Mouse (Mus musculus) retina, postnatal 7 days (tissue): Measurements from ENCODE around the gene Snap47.

Experiments used
- DNase-seq: peaks from one replicate; pipeline ENCODE4 v3.0.0-alpha.2; 2012; ENCODE audit warnings: low read depth, low spot score

Snap47 gene

DNA sequence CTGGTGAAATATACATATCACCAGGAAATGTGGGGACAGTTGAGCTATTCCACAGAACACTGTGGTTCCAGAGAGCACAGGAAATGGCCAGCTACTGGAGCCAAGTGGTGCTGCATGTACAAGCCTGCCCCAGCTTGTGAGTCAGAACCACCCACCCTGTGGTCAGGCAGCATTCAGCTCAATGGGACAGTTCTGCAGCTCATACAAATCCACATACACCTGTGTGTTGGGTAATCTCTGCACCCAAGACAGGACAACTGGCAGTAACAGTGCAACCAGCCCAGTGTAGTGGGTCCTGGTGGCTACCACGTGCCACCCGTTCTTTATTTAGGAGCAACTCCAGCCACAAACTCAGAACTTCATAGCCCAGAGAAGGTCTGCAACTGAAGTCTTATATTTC is 29.0 kb downstream of the Snap47 start:
- no peak for DNase-seq

DNA sequence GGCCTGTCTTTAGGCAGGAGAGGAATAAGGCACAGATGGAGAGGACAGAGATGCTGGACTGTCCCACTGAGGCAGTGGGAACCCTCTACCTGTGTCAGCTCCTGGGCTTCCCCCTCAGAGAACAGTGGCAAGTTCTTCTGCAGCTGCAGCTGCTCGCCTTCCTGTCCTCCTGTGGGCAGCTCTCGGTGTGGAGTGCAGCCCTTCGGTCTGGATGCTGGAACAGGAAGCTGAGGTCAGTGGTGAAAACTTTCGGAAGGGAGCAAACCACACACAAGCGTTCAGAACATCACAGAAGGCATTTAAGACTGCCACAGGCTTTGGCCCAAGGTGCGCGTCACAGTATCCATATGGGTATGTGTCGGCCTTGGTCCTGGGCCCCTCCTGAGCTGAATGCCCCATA is 29.6 kb downstream of the Snap47 start:
- DNase-seq, result no peak

DNA sequence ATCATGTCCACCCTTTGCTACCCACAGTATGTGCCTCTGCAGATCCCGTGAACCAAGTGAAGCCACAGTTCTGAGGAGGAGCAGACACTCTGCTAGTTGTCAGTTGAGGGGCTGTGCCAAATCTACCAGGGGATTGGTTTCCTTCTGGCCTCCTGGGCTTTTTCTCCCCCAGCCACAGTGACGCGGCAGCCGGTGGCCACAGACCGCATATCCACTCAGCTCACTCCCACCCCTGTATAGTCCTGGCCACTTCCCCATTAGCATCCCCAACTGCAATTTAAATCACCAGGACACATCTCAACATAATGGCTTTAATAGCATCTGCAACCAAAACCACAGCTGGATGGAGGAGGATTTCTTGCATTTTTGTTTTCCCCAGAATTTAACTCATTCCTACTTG is 32.3 kb downstream of the Snap47 start:
- no peak for DNase-seq

DNA sequence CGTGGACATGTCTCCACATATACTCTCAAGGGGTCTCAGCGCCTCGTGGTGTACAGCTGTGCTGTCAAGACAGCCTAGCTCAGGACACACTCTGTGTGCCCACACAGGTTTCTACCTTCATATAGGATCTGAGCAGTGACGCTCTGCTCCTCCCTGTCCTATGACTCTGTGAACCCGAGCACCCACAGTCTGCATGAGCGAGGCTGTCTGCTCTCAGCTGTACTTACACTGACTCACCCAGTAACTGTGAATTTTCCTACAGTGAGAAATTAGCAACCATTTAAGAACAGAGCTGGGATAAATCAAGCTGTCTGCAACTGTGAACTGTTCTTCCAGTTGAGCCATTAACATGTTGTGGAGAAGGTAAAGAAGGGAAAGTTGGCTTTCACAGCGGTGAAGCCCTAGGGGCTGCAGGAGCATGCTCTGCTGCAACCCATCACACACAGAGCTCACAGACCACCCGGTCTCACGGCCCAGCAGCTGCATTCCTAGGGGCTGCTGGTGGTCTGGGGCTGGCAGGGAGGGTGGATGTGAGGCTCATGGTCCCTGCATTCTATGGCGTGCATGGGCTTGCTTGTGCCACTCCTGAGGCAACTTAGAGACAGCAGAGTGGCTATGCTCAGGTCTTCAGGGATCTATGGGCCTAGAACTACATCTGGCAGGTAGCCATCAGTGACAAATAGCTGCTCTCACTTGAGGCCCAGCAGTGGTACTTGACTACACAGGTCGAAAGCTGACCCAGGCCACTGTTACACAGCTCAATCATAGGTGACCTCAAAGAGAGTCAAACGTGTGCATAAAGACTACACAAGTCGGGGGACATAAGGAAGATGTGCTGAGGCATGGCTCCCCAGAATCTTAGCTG is 37.8 kb downstream of the Snap47 start:
- no peak for DNase-seq

DNA sequence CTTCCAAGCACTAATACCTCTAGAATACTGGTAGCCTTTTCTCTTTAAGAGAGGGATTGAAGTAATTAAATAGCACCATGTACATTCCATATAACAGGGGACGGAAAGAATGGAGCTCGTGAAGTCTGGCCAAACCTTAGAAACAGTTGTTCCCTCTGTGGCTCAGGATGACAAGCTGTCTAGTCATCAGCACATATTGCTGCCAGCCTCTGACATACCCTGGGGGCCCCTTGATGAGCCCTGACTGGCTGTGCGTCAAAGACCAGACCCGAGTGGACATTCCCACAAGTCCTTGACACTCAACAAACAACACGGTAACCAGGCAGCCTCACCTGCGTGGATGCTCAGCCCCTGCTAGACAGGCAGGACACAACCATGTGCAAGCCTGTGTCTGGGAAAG is 38.9 kb downstream of the Snap47 start:
- no peak for DNase-seq

DNA sequence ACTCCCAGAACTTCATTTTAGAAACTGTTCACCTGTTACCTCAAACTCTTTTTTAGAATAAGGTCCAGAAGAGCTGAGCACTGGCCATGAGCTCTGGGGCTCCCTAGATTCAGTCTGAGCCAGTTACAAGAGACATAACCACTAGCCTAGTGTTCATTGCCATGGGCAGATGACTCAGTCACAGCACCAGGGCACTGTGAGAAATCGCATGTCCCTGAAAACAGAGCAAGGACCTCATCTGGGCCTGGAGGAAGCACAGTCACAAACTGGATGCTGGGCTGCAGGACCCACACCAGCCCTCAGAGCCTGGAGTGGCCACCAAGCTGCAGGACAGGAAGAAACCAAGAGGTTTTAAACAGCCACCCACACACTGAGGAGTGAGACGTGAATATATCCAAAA is 40.1 kb downstream of the Snap47 start:
- no peak for DNase-seq

DNA sequence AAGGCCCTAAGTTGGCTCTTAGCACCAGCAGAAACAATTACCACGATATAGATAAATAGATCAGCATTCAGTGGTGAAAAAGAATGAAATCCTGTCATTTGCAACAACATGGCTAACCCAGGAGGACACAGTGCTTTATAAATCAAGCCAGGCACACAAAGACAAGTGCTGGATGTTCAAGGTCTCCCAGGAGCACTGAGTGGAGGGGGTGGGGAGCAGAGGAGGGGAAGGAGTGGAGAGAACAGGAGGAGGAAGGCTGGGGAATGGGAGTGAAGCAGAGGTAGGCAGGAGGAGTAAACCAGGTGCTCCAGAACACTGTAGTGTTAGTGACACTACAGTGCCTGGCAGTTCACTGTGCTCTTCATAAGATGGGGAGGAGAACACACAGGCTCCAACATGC is 45.2 kb downstream of the Snap47 start:
- DNase-seq, result no peak

DNA sequence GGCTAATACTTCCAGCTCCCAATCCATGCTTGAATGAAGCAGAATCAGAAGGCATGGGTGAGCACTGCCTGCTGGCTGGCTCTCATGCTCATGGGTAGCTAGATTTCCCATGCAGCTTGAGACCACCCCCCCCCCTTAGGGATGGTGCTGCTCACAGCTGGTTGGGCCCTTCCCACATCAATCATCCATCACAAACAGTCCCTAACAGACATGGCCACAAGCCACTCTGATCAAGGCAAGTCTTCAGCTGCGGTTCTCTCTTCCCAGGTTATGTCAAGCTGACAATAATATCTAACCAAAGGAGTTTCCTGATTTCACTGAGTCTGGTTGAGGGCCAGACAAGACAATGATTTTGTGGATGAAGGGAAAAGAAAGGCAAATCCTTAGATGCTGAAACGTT is 50.1 kb downstream of the Snap47 start:
- no peak for DNase-seq

DNA sequence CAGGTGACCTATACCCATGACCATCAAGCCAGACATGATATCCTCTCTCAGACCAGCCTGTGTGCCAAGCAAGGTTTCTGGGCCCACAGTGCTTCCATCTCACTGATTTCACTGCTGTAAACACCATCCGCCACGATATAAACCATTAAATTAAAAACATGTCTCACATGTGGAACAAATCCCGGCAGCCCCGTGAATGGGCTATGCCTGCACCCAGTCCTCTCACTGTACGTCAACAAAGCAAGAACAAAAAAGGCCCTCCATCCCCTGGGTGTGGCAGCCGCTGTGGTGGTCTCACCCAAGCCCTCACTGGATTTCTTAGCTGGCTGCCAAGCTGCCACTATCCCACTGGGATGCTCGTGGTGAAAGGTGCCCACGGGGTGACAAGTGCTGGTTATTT is 51.2 kb downstream of the Snap47 start:
- DNase-seq, result no peak

DNA sequence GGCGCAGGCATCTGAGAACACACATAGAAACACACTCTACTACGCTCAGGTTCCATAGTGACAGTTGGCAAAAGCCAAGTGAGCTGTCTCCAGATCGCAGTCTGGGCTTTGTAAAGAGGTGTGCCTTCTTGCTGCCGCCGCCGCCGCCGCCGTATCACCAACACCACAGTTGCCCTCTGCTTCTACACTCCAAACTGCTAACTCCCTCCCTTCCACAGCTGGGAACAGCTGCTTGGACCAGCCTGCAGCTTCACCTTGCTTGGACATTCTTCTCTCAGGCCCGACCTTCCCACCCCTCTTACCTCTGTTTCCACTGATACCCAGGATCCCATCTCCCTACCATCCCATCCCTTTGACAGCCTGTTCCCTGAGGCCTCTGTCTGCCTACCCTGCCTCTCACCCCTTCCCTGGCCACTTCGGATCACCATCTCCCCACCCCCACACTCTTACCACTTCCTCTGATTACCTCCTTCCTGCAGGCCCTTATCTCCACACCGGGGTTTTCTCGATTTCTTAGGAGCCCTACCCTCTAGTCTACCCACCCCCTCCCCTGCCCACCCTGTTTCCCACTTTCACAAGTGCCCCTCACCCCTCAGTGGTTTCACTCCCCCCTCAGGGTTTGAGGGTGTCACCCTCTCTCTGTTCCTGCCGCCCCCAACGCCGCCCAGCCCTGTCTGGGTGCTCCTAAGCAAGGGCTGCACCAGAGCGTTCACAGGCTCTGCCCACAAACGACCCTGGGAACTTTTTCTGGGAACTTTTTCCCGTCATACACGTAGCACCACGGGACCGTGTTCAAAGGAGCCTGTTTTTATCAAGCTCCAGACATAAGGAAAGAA is 53.2 kb downstream of the Snap47 start:
- no peak for DNase-seq

DNA sequence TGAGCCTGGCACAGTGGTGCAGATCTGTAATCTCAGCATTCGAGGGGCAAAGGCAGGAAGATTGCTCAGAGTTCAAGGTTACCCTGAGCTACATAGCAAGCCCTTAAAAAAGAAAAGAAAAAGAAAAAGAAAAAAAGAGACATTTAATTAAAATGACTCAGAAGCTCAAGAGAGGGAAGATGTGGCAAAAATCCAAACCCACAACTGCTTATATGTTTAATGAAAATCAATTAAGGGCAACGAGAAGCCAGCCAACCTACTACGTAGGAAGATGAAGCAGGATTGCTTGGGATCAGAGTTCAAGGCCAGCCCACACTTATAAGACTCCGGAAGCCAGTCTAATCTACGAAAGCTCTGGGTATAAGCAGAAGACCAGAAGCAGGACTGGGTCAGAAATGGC is 56.5 kb downstream of the Snap47 start:
- no peak for DNase-seq

DNA sequence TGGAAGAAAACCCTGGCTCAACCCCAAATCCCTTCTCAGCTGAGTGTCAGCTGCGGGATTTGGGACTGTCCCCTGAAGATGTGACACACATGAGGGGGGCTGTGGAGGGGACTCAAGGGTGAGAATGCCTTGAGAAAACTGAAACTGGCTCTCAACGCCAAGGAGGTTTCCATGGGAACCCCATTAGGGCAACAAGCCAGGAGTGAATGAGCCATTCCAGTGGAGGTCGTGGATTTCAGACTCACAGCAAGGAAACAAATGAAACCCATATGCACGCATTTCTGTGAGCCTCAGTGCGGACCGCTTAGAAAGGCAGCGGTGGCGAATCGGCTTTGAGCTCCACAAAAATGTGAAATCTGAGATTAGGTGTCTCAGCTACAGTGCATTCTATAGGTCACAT is 57.4 kb downstream of the Snap47 start:
- no peak for DNase-seq

DNA sequence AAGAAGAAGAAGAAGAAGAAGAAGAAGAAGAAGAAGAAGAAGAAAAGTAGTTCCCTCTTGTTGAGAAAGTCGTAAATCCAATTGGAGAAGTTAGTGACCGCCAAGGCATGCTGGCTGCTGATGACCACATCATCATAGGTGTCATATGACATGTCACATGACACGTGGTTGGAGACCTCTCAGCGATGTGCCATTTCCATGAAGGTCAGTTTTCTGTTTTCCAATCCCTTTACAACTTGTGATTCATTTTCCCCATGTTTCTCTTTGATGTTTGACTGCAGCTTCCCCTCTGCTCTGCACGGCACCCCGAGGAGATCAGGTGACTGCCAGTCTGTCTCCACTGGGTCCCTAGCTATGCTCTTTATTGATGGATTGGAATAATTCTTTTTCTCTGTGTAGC is 58.7 kb downstream of the Snap47 start:
- no peak for DNase-seq

DNA sequence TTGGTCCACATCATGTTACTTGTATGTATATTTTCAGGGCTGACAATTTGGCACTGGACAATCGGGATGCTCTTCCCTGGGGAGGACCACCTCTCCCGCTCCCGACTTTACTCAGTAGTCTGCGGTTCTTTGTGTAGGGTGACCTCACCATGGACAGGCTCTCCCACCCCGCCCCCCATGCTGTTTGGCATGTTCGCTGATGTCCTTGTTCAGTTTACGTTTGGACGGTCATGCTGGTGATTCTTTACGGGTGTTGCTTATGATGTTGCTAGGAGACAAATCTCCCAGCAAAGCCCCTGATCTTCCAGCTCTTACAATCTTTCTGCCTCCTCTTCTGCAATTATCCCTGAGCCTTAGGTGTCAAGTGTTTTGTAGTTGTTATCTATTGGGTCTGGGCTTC is 60.5 kb downstream of the Snap47 start:
- peak; percentile 20 for DNase-seq

DNA sequence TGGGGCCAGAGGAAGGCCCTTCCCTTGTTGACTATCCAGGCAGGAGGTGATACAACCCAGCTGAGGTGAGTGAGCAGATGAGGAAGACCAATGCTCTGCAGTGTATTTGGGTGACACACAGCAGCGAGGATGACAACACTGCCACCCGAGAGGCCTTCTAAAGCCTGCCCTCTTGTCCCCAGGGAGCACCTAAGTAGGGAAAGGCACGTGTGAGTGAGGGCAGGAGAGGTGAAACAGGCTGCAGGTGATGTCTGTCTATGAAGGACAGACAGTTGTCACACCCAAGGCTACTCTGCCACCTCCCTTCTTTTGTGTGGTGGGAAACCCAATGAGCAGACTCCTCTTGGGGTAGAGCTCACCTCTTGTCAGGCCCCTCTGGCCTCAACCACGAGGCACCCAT is 61.4 kb downstream of the Snap47 start:
- no peak for DNase-seq

DNA sequence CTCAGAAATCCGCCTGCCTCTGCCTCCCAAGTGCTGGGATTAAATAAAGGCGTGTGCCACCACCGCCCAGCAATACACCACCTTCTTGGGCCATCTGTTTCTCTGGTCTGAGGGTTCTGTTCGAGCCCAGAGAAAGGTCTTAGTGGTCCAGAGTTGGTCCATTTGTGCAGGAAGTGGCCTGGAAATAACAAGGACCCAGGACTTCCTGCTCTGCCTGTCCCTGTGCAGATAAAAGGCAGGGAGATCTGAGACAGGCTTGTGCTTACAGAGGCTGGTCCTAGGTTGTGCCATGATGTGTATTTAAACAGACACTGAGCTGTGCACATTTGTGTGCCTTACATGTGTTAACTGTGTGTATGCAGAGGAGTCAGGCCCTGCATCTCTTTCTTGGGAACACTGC is 62.2 kb downstream of the Snap47 start:
- no peak for DNase-seq

DNA sequence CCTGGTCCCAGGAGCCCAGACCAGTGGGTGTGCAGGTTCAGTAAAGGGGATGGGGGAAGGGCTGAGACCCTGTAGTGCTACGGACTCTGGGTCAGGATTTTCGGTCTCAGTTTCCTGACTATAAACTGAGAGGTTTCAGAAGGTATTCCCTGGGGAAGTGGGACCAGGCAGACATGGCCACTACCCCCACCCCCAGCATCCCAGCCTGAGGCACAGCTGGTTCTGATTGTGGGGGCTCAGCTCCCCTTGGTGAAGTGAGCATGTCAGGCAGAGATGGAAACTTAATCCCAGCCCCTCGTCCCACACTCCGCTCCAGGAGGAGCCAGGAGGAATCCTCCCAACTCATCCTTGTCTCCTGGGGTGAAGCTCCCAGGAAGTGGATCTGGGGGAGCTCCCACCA is 63.5 kb downstream of the Snap47 start:
- DNase-seq, result no peak

DNA sequence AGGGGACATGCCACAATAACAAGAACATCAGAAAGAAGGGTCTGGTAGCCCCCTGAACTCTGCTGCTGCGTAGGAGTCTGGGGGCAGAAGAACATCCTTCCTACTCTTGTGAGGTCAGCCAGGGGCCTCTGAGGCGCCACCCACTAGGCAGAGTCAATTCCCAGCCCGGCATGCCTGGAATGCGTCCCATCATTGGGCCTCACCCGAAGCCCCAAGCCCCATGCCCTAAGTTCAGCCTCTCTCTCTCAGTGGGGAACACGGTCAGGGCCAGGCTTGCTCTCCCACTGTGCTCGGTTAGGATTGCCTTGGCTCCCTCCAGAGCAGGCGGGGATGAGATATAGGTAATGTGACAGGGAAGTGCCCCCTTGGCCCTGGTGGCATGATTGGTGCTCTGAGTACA is 65.9 kb downstream of the Snap47 start:
- DNase-seq, result no peak

DNA sequence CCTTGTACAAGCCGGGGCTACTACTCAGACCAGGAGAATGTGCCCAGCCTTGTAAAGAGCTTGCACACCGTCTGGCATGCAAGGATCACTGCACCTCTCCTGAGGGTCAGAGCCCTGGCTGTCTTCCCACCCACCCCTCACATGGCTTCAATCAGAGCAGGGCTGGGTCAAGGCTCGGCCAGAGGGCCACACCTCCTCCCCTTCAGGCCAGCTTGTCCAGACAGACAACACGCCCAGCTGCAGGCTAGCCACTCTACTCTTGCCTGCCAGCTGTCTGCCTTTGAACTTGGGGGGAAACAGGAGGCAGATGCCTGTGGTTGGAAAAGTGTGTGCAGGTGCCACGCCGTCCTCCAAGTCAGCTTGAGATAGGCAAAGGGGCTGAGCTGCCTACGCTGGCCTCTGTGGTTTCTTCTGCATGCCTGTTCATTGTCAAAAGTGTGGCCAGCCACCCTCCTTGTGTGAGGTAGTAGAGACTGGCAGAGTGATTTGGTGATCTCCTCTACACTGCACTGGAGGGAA is 66.5 kb downstream of the Snap47 start:
- no peak for DNase-seq

DNA sequence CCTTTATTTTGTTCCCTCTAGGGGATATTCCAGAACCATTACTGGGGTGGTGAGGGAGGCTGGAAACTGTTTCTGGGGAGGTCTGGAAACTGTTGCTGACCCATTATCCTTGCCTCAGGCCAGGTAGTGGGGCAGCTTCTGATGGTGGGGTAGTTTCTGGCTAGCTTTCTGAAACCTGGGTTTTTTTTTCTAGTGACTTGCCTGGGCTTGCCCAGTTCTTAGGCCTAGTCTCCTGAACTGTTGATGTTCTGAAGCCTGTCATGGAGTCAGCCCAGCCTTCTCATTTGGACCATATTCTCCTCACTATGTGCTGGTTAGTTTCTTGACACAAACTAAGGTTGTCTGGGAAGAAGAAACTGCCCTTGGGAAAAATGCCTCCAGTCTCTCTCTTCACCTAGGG is 71.4 kb downstream of the Snap47 start:
- no peak for DNase-seq

DNA sequence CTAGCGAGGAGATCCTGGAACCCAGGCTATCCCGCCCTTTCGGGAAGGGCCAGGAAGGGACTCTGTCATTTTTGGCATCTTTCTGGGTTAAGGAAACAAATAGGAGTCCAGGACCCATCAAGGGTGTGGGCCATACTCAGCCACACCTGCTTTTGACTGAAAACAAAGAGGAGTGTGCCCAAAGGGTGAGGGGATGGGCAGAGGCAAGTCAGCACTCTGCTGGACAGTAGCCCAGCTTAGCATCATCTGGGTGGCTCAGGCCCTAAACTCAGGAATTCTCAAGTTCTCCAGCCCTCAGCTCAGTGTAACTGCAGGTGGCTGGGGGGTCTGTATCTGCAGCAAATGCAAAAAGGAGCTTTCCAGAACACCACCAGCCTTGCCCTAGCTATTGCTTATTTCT is 73.0 kb downstream of the Snap47 start:
- DNase-seq, result no peak

DNA sequence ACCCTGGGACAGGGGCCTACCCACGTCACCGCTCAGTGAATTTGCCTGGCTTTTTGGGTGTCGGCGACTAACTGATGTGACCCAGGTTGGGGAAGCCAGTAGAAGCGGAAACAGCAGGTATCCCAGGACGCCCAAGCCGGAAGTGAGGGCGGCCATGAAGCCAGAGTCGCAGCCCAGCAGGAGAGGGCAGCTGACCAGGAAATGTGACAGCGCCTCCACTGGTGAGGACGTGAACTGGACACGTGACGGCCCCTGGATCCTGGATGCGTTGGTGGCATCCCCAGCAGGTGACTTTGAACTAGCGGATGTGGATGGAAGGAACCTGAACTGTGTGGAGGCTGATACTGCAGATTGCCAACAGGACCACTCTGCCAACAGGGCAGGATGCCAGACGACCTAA is 75.5 kb downstream of the Snap47 start, which contains the start of gene Prss38:
Gene Prss38 (minus strand): TSS at position 183 of the 400 bp plus-strand sequence.
- no peak for DNase-seq

DNA sequence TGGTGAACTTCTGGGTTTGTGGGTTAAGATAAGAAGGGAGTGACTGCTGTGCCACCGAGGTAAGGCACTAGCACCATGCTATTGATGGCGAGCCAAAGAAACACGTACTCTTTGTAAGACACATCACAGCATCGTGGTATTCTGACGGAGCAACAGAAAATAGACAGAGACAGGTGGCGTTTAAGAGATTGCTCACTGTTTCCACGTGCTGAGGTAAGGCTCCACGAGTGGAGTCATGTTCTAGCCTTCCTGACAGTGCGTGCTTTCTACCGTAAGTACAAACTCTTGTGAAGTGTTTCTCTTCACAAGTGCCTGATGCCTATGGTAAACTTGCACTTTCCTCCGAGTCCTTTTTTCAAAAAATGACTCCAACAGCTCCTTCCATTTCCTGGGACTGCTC is 81.1 kb downstream of the Snap47 start:
- no peak for DNase-seq
